Mouse (Mus musculus) brain, embryonic 14.5 days (tissue): ENCODE results near the gene Cd3e.

Source experiments
- CTCF ChIP-seq: fragments of 200-500 bp; IDR thresholded peaks from 2 replicates; pipeline ENCODE4 v1.5.1; 2012; ENCODE audit warnings: inconsistent platforms, mild to moderate bottlenecking, moderate library complexity, borderline replicate concordance; ENCODE audit not compliant: insufficient read depth, insufficient read length; ENCODE audit errors: extremely low read depth
- POLR2A ChIP-seq: fragments of 200-500 bp; IDR thresholded peaks from 2 replicates; pipeline ENCODE4 v1.6.1; 2012; ENCODE audit warnings: mild to moderate bottlenecking, inconsistent platforms, borderline replicate concordance; ENCODE audit not compliant: poor library complexity, insufficient read depth, insufficient read length, severe bottlenecking; ENCODE audit errors: extremely low read depth

DNA sequence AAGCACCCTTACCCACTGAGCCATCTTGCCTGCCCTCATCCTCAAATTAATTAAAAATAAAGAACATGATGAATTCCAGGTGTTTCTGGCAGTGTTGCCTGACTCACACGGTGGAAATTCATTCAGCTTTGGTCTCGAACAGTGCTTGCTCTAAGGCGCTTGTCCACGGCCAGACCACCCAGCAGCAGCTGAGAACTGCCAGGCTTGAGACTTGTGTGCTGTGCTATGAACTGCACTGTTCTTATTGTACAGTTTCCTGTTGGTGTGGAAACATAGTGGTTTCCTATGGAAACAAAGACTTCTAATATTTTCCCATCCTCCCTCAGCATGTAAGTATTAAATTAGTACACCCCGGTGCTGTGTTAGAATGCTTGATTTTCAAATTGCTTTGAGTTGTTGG lies 22.5 kb downstream of the Cd3e start:
- no peak for TF ChIP-seq CTCF
- no peak for TF ChIP-seq POLR2A
